Mouse (Mus musculus): ENCODE measurements around the gene Adarb1. TPM values are rescaled to one million over a fixed set of nuclear protein-coding genes. Genes with fewer than 3 reads are reported as not detected.
"Not testable (repeated sequence)": the region's sequence is repeated elsewhere in the genome, so short reads cannot be mapped to it uniquely, and the experiment has no call there.

Gene Adarb1
- polyA plus RNA-seq, 1 experiment from 2014 or later, result 18.2 TPM

DNA sequence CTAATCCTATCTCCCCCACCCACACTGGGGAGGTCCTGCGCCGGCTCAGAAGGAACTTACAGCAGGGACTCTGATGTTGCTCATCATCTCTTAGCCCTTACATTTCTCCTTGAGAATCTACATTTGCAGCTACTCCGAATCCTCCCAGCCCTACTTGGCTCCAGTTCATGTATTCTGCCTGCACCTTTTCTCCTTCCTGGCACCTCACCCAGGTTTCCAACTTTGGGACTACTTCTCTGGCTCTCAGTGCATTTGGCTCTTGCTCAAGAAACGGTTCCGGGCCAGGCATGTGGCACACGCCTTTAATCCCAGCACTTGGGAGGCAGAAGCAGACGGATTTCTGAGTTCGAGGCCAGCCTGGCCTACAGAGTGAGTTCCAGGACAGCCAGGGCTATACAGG, 130.4 kb downstream of the Adarb1 start:
- Histone ChIP-seq H3K4me2 (ENCODE audit: low read length) (no peak overlapping the region), H3K9me3 (replicated peaks; ENCODE audit: control insufficient read depth, low read length, poor library complexity, severe bottlenecking) (no peaks in the 10 kb centered on the region), H3K27me3 (ENCODE audit: control insufficient read depth, insufficient read depth, low read depth, low read length) (no peaks in the 10 kb centered on the region), H3K36me3 (ENCODE audit: control insufficient read depth, insufficient read depth, low read length) (0 out of 2 replicates have a peak, but pooled peaks cover 3% of the 10 kb centered on the region), H3K9ac (ENCODE audit: low read depth, low read length) (no peak overlapping the region), H3K4me3 (ENCODE audit: low read depth, low read length) (no peak overlapping the region), H3K4me1 (ENCODE audit: control insufficient read depth, insufficient read depth, low read length) (peaks cover 3% of the 10 kb centered on the region; the same call in 1 of the 2 replicates), H3K27ac (ENCODE audit: low read length) (no peak overlapping the region)
- no peak for ATAC-seq
- 86% methylated on average over 8 of the region's 8 CpGs for WGBS

DNA sequence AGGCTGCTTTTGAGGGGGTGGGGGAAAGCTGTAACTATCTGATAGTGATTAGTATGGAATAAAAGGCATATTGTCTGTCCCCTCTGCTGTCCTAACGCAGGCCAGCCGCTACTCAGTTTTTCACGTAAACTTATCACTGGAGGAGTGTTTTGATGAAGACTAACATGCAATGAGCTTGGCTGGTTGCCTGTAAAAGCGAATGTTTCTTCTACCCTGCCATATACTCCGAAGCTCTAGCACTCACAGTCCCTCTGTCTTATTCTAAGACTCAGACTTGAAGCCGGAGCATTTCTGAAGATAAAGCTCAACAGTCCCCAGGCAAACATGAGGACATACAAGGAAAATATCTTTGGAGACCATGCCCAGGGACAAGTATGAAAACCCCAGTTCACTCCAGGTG, 133.2 kb downstream of the Adarb1 start:
- Histone ChIP-seq H3K4me3 (ENCODE audit: low read depth, low read length) (no peak overlapping the region), H3K27ac (ENCODE audit: low read length) (no peak overlapping the region), H3K4me2 (ENCODE audit: low read length) (no peak overlapping the region), H3K4me1 (ENCODE audit: control insufficient read depth, insufficient read depth, low read length) (peaks cover 3% of the 10 kb centered on the region; the same call in 1 of the 2 replicates), H3K9me3 (replicated peaks; ENCODE audit: control insufficient read depth, low read length, poor library complexity, severe bottlenecking) (no peaks in the 10 kb centered on the region), H3K36me3 (ENCODE audit: control insufficient read depth, insufficient read depth, low read length) (0 out of 2 replicates have a peak, but pooled peaks cover under 1% of the 10 kb centered on the region), H3K9ac (ENCODE audit: low read depth, low read length) (no peak overlapping the region), H3K27me3 (ENCODE audit: control insufficient read depth, insufficient read depth, low read depth, low read length) (no peaks in the 10 kb centered on the region)
- WGBS, result 80% methylated on average over 6 of the region's 6 CpGs
- no peak for ATAC-seq

DNA sequence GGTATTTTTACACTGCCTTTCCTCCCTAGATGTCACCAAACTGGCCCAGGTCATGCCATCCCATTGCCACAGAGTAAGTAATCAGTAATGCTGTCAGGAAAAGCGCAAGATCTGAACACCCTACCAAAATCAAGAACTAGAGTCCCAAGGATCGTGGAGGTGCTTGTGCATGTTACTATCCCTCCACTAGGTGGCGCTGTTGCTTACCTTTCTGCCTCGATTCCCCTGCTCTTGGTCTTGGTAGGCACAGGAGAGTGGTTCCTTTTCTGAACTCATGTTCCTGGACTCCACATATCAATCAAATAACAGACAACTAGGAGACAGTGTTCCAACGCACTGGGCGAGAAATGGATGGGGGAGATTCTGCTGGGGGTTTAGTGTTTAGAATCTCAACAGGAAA, 135.2 kb downstream of the Adarb1 start:
- Histone ChIP-seq H3K36me3 (ENCODE audit: control insufficient read depth, insufficient read depth, low read length) (no peaks in the 10 kb centered on the region), H3K4me1 (ENCODE audit: control insufficient read depth, insufficient read depth, low read length) (no peaks in the 10 kb centered on the region), H3K4me2 (ENCODE audit: low read length) (no peak overlapping the region), H3K4me3 (ENCODE audit: low read depth, low read length) (no peak overlapping the region), H3K27ac (ENCODE audit: low read length) (no peak overlapping the region), H3K9ac (ENCODE audit: low read depth, low read length) (no peak overlapping the region), H3K9me3 (replicated peaks; ENCODE audit: control insufficient read depth, low read length, poor library complexity, severe bottlenecking) (no peaks in the 10 kb centered on the region), H3K27me3 (ENCODE audit: control insufficient read depth, insufficient read depth, low read depth, low read length) (no peaks in the 10 kb centered on the region)
- no peak for ATAC-seq
- 21% methylated on average over 6 of the region's 6 CpGs for WGBS

DNA sequence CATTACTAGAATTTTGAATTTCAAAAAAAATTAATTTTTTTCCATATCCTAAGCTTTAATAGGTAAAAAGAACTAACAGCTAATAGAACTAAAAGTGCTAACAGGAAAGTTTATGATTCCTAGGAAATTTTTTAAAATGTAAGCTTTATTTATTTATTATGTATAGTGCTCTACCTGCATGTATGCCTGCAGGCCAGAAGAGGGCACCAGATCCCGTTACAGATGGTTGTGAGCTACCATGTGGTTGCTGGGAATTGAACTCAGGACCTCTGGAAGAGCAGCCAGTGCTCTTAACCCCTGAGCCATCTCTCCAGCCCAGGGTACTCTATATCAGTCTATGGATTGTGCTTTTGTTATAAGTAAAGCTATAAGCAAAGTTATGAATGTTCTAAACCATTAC, 136.0 kb downstream of the Adarb1 start:
- H3K4me1 ChIP-seq (ENCODE audit: control insufficient read depth, insufficient read depth, low read length); H3K9ac ChIP-seq (ENCODE audit: low read depth, low read length); ATAC-seq; H3K36me3 ChIP-seq (ENCODE audit: control insufficient read depth, insufficient read depth, low read length); H3K4me2 ChIP-seq (ENCODE audit: low read length); H3K27me3 ChIP-seq (ENCODE audit: control insufficient read depth, insufficient read depth, low read depth, low read length); H3K27ac ChIP-seq (ENCODE audit: low read length); H3K9me3 ChIP-seq (replicated peaks; ENCODE audit: control insufficient read depth, low read length, poor library complexity, severe bottlenecking); H3K4me3 ChIP-seq (ENCODE audit: low read depth, low read length): not testable (repeated sequence)
- WGBS, result 72% methylated on average over 1 of the region's 1 CpGs

DNA sequence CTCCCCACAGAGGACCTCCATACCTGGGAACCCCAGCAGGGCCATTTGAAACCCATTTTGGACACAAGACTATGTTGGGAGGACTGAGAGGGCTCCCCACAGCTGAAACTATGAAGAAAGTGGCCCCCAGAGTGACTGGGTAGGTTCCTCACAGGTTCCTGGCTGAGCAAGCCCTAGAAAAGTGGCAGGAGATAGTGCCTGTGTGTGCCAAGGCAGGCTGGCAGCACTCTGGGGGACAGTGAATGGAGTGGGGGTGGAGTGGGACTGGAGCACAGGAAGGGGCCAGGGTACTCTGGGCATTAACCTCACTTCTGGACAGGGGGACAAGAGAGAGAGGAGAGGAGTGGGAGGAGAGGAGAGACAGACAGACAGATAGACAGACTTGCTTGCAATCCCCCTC, 144.3 kb downstream of the Adarb1 start:
- H3K27me3 ChIP-seq (ENCODE audit: control insufficient read depth, insufficient read depth, low read depth, low read length), result no peaks in the 10 kb centered on the region
- no peak for ATAC-seq
- no peak overlapping the region for H3K4me2 ChIP-seq (ENCODE audit: low read length)

DNA sequence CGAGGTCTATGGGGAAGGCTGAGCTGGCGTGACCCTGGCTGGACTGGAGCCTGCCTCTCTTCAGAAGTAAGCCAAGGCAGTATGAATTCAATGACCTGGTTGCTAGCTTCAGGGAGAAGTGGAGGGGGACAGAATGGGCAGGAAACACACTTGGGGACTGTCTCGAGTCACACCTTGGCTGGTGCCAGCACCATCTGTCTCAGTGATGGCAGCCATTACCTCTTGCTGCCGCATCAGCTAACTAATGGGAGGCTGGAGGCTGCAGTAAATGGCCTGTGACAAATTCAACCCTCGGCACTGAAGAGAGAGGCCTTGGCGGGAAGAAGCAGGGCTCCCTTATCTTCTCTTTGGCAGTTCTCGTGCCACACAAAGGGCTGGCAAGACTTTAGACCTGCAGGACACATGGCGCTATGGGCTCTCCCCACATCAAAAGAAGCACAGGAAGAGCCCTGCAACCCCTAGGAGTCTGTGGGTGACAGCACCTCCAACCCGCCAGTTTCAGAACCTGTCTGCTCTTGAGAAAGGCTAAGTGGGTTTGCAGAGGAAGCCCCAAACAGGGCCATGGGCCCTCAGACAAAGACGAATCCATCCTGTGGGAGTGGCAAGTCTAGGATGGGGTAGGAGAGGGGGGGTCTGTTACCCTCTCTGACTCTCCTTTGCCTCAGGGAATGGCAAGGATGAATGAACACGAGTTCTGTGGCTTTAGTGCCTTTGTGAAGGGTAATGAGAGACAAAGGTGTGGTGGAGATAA, 144.9 kb downstream of the Adarb1 start:
- Histone ChIP-seq H3K9me3 (replicated peaks; ENCODE audit: control insufficient read depth, low read length, poor library complexity, severe bottlenecking) (no peaks in the 10 kb centered on the region), H3K27me3 (ENCODE audit: control insufficient read depth, insufficient read depth, low read depth, low read length) (no peaks in the 10 kb centered on the region), H3K4me1 (ENCODE audit: control insufficient read depth, insufficient read depth, low read length) (no peaks in the 10 kb centered on the region), H3K36me3 (ENCODE audit: control insufficient read depth, insufficient read depth, low read length) (peaks cover 14% of the 10 kb centered on the region), H3K4me2 (ENCODE audit: low read length) (no peak overlapping the region), H3K9ac (ENCODE audit: low read depth, low read length) (no peak overlapping the region), H3K4me3 (ENCODE audit: low read depth, low read length) (no peak overlapping the region), H3K27ac (ENCODE audit: low read length) (no peak overlapping the region)
- ATAC-seq, result no peak
- WGBS, result 59% methylated on average over 11 of the region's 11 CpGs

More for the DNA sequence above, 144.3 kb downstream of the Adarb1 start:
- Histone ChIP-seq H3K9ac (ENCODE audit: low read depth, low read length) (no peak overlapping the region), H3K27ac (ENCODE audit: low read length) (no peak overlapping the region), H3K4me3 (ENCODE audit: low read depth, low read length) (no peak overlapping the region), H3K36me3 (ENCODE audit: control insufficient read depth, insufficient read depth, low read length) (peaks cover 9% of the 10 kb centered on the region), H3K4me1 (ENCODE audit: control insufficient read depth, insufficient read depth, low read length) (no peaks in the 10 kb centered on the region), H3K9me3 (replicated peaks; ENCODE audit: control insufficient read depth, low read length, poor library complexity, severe bottlenecking) (no peaks in the 10 kb centered on the region)

DNA sequence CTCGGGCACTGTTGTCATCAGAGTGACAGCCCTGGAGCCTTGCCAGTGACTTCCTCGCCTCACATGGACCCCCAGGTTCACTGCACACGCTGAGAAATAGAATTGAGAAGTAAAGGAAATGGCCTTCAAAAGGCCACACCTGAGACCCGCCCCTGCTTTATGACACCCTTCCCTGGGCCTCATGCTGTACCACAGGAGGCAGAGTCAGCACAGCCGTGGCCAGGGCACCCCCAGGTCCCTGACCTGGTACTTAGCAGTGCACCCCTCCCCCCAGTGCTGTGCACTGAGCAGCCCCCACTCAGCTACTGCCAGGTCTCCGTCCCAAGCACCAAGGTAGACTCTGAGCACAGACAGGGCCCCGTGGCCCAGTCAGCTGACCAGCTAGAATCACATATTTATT, 148.9 kb downstream of the Adarb1 start:
- H3K27me3 ChIP-seq (ENCODE audit: control insufficient read depth, insufficient read depth, low read depth, low read length), result no peaks in the 10 kb centered on the region
- no peak overlapping the region for H3K4me2 ChIP-seq (ENCODE audit: low read length)
- H3K4me3 ChIP-seq (ENCODE audit: low read depth, low read length), result no peak overlapping the region
- no peak overlapping the region for H3K9ac ChIP-seq (ENCODE audit: low read depth, low read length)
- H3K4me1 ChIP-seq (ENCODE audit: control insufficient read depth, insufficient read depth, low read length), result no peaks in the 10 kb centered on the region
- H3K27ac ChIP-seq (ENCODE audit: low read length), result no peak overlapping the region
- 84% methylated on average over 7 of the region's 7 CpGs for WGBS
- no peak for ATAC-seq
- no peaks in the 10 kb centered on the region for H3K9me3 ChIP-seq (replicated peaks; ENCODE audit: control insufficient read depth, low read length, poor library complexity, severe bottlenecking)
- peaks cover 44% of the 10 kb centered on the region for H3K36me3 ChIP-seq (ENCODE audit: control insufficient read depth, insufficient read depth, low read length)

DNA sequence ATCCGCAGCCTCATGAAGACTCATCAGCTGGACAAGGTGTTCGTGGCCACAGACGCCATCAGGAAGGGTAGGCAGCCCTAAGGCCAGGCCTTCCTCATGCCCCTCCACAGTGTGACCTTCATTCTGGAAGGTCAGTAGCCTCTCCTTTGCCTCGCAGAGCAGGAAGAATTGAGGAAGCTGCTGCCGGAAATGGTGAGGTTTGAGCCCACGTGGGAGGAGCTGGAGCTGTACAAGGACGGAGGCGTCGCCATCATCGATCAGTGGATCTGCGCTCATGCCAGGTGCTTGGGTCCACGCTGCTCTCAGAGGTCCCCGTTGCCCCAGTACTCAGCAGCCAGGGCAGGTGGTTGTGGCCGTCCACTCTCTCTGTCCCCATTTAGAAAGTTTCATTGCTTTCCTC, 151.0 kb downstream of the Adarb1 start:
- Histone ChIP-seq H3K4me2 (ENCODE audit: low read length) (no peak overlapping the region), H3K9me3 (replicated peaks; ENCODE audit: control insufficient read depth, low read length, poor library complexity, severe bottlenecking) (no peaks in the 10 kb centered on the region), H3K27ac (ENCODE audit: low read length) (no peak overlapping the region), H3K4me1 (ENCODE audit: control insufficient read depth, insufficient read depth, low read length) (no peaks in the 10 kb centered on the region), H3K9ac (ENCODE audit: low read depth, low read length) (no peak overlapping the region), H3K27me3 (ENCODE audit: control insufficient read depth, insufficient read depth, low read depth, low read length) (no peaks in the 10 kb centered on the region), H3K36me3 (ENCODE audit: control insufficient read depth, insufficient read depth, low read length) (peaks cover 55% of the 10 kb centered on the region), H3K4me3 (ENCODE audit: low read depth, low read length) (no peak overlapping the region)
- no peak for ATAC-seq
- 93% methylated on average over 14 of the region's 14 CpGs for WGBS

DNA sequence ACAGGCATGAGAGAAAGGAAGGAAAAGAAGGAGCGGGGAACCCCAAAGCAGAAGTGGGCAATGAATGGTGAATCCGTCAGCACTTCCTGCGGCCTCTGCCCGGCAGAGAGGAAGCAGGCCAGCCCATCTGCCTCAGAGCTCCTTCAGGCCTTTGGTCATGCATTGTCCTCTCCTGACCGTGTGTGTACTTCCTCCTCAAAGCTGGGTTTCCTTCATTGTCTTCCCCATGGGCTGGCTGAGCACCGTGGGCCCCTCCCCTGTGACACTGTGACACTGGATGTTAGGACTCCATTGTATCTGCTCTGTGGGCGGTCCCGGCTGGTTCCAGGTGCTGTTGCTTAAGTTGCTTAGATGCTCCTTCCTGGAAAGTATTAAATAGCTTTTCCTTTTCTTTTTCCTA, 151.8 kb downstream of the Adarb1 start:
- WGBS, result 75% methylated on average over 8 of the region's 8 CpGs
- ATAC-seq, result no peak
- Histone ChIP-seq H3K4me1 (ENCODE audit: control insufficient read depth, insufficient read depth, low read length) (no peaks in the 10 kb centered on the region), H3K36me3 (ENCODE audit: control insufficient read depth, insufficient read depth, low read length) (peaks cover 58% of the 10 kb centered on the region), H3K27ac (ENCODE audit: low read length) (no peak overlapping the region), H3K4me3 (ENCODE audit: low read depth, low read length) (no peak overlapping the region), H3K9me3 (replicated peaks; ENCODE audit: control insufficient read depth, low read length, poor library complexity, severe bottlenecking) (no peaks in the 10 kb centered on the region), H3K9ac (ENCODE audit: low read depth, low read length) (no peak overlapping the region), H3K27me3 (ENCODE audit: control insufficient read depth, insufficient read depth, low read depth, low read length) (no peaks in the 10 kb centered on the region), H3K4me2 (ENCODE audit: low read length) (no peak overlapping the region)

Measured in midbrain, embryonic 16.5 days (tissue).